Mouse (Mus musculus): Measurements from ENCODE around the gene Elovl7.

Elovl7 gene

GRCm38 (mm10) chr13:108241715-108242114, 27.5 kb downstream of the Elovl7 start:
- DNase-seq (ENCODE audit: low spot score in 2 of 2), result no peak

DNA sequence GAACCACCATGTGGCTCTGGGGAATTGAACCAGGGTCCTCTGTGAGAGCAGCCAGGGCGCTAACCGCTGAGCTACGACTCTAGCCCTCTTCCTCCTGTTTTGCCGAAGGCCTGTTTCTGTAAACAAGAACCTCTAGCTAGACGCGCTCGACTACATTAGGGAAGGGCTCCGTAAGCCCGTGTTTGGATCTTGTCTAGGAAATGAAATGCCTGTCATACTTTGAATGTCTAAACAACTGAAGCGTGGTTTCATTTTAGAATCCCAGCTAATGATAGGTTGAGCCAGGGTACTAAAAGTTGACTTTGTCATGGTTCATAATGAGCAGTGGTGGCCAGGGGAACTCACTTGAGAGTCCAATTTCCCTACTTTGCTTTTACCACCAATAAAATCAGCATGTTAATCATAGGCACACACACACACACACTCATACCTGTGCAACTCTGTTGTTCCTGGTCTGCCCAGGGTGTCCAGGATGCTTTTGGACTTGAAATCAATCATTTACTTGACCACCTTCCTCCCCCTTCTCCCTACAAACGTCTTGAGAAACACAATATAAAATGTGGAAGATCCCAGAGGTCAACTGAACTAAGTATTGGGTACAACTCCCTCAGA, 31.0 kb downstream of the Elovl7 start:
- no peak for DNase-seq (ENCODE audit: low spot score in 2 of 2)

DNA sequence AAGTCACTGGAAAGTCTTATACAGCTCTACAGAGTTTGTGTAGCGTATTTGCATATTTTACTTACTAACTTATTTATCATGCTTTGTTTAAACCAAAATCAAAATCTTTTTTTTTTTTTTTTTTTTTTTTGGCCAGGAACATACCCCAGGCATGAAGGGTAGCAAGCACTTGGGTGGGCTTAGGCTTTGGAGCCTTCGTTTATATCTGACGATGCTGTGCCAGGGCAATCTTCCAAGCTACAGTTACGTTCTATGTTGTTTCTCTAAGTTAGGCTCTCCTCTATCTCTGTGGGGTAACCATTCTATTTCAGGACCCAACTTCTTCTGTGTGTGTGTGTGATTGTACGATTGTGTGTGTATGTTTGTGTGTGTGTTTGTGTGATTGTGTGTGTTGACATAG, 36.9 kb downstream of the Elovl7 start:
- DNase-seq (ENCODE audit: low spot score in 2 of 2), result no peak

DNA sequence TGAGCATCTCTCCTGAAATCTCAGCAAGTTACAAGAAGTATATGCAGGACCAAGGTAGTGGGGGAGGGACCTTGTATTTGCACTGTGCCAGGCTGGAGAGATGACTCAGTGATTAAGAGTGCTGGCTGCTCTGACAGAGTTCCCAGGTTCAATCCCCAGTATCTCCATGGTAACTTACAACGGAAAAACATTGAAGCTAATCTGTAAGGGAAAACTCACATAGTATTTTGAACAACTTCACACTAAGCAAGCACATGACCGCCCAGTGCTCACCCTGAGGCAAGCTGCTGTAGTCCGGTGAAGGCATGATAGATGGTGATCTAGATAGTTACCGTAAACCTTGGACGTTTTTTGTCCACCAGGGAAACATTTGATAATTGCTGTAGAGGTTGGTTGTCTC, 39.8 kb downstream of the Elovl7 start:
- no peak for DNase-seq (ENCODE audit: low spot score in 2 of 2)

- DNase-seq (ENCODE audit: low spot score in 2 of 2), result no peak
Observed at GRCm38 (mm10) chr13:108263042-108263441, 48.8 kb downstream of the Elovl7 start.

DNA sequence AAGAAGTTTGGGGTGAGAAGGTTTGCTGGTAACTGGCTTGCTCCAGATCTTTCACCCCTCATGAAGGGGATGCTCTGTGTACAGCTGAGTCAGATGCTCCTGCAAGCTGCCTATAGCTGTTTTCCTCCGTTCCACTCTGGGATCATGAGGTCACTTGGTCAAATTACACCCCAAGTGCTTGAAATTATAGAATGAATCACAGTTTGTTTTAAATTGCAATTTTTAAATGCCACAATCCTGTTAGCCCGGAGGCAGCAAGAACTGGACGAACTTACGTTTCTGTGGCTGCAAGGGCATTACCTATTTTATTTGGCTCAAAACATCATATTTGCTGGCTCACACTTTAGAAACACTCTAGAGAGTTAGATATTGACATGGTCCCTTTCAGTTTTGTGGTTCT, 51.2 kb downstream of the Elovl7 start:
- DNase-seq (ENCODE audit: low spot score in 2 of 2), result no peak

GRCm38 (mm10) chr13:108267841-108268634, 53.8 kb downstream of the Elovl7 start:
- DNase-seq (ENCODE audit: low spot score in 2 of 2), result no peak

GRCm38 (mm10) chr13:108271458-108272148, 57.4 kb downstream of the Elovl7 start:
- no peak for DNase-seq (ENCODE audit: low spot score in 2 of 2)

DNA sequence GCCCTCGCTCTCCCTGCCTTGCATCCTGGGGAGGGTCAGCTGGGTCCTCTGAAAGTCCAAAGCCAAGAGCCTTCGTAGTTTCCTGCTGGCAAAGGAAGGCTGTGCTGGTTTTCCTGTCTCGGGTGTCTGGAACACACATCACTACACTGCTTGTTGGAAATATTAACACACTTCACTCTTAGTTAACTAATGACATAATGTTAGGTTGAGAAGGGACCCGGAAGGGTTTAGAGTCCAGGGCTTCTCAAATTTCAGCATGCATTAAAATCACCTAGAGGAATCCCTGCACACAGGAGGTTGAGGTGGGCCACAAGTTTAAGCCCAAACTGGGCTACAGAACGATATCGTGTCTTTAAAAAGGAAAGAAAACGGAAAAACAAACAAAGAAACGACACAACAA, 58.1 kb downstream of the Elovl7 start:
- DNase-seq (ENCODE audit: low spot score in 2 of 2), result no peak

- no peak for DNase-seq (ENCODE audit: low spot score in 2 of 2)
Observed at GRCm38 (mm10) chr13:108273034-108273433, 58.8 kb downstream of the Elovl7 start.

DNA sequence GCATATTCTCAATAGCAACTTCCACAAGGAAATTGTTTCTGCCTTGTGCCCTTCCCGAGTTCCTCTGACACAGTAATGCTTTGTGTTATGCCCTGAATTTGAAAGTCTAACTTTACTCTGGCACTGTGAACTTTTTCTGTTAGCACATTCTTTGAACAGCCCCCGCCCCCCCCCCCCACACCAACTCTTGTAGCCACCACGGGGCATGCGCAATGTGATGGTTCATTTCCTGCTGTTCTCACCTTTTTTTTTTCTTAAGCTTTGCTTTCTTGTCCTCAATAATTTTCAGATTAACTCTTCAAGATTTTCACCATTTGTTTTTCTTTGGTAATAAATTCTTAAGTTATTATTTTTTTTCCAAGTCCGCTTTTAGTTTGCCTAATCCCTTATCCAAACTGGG, 59.3 kb downstream of the Elovl7 start:
- DNase-seq (ENCODE audit: low spot score in 2 of 2), result no peak

DNA sequence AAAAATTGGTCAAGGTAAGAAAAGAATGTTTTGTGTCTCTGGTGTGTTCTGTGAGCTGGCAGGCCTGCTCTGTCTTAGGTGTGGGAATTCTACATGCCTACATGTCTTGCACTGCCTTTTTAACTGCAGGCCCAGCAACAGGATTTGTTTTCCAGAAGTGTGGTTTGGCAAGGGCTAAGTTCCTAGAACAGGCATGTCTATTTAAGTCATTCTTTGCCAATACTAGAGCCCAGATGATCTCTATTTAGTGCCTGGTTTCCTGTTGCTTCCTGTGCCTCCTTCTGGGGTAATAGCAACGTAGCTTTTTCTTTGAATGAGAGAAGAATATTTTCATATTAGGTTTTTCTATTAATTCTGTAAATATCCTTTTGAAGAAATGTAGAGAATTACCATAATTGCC, 62.4 kb downstream of the Elovl7 start:
- DNase-seq (ENCODE audit: low spot score in 2 of 2), result no peak

- no peak for DNase-seq (ENCODE audit: low spot score in 2 of 2)
Observed at GRCm38 (mm10) chr13:108277320-108277719, 63.1 kb downstream of the Elovl7 start.

DNA sequence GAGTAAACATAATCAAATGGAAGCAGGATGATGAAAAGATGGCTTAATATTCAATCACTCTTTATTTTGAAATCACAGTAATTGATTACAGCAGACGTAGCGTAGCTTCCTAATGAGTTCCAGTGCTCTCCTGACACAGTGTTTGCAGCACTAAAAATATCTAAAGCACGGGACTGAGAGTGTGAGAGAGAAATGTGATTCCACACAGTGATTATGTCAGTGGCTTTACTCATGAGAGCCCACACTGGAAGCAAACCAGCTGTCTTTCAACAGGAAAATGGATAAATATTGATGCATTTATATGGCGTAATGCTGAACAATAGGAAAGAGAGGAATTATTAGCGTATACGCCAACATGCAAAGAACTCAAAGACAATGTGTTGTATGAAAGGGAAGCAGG, 64.4 kb downstream of the Elovl7 start:
- no peak for DNase-seq (ENCODE audit: low spot score in 2 of 2)

DNA sequence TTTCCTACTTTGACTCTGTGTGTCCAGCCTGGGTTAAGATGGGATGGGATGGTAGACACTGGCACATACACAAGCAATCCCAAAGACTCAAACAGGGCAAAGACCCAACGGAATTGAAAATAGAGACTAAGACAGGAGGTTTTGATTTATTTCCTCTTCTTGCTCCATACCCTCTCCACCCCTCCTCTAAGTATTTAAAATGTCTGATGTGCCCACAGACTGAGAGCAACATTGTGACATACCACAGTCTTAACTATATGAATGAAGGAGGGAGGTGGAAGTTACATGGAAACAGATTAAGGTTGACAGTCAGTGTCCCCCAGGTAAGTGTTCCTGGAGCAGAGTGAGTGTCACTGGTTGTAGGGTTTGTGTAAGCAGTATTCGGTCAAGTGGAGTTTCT, 70.1 kb downstream of the Elovl7 start:
- DNase-seq (ENCODE audit: low spot score in 2 of 2), result no peak

DNA sequence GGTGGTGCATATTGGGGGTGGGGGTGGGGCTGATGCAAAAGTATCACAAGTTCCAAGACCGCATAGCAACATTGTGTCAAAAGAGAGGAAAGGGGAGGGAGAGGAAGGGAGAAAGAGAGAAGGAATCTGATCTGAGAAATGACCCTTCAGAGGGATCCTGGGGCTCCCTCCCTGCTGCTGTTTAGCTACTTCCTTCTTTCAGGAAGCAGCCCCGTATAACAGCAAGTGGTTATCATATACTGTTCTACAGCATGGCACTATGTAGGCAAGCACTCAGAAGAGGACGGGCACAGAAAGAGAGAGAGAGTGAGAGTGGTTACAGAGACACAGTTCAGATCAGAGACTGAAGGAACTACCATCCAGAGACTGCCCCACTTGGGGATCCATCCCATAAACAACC, 73.7 kb downstream of the Elovl7 start:
- no peak for DNase-seq (ENCODE audit: low spot score in 2 of 2)

- DNase-seq (ENCODE audit: low spot score in 2 of 2), result no peak
Observed at GRCm38 (mm10) chr13:108289436-108289835, 75.2 kb downstream of the Elovl7 start.

DNA sequence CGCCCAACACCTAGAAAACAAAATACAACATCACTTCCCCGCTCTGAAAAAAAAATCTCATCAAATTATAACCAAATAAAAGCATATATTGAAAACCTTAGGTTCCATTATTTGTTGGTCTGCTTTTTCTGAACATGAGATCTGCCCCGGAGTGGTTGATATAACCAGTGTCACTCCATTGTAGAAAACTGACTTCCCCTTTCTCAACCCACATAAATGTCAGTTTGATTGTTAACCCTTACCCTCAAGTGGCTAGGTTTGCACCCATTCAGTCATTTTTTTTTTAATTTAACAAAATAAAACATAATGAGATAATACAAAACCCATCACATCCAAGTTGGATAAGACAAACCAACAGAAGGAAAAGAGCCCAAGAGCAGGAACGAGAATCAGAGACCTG, 76.1 kb downstream of the Elovl7 start:
- no peak for DNase-seq (ENCODE audit: low spot score in 2 of 2)

GRCm38 (mm10) chr13:108297350-108298093, 83.3 kb downstream of the Elovl7 start:
- no peak for DNase-seq (ENCODE audit: low spot score in 2 of 2)

- DNase-seq (ENCODE audit: low spot score in 2 of 2), result no peak
Observed at GRCm38 (mm10) chr13:108298241-108298640, 84.0 kb downstream of the Elovl7 start.

- DNase-seq (ENCODE audit: low spot score in 2 of 2), result no peak
Observed at GRCm38 (mm10) chr13:108300346-108300950, 86.2 kb downstream of the Elovl7 start.

- no peak for DNase-seq (ENCODE audit: low spot score in 2 of 2)
Observed at GRCm38 (mm10) chr13:108301411-108301810, 87.2 kb downstream of the Elovl7 start.

Data from frontal cortex, postnatal 14 days (tissue).